Mouse (Mus musculus): ENCODE measurements around the gene Dennd1b. TPM values are rescaled to one million over a fixed set of nuclear protein-coding genes. Genes with fewer than 3 reads are reported as not detected.

Dennd1b gene
- polyA plus RNA-seq, 1 experiment from 2014 or later: 7.4 TPM

GRCm38 (mm10) chr1:138937686-138938370 is 25.4 kb upstream of the Dennd1b start:
- Histone ChIP-seq H3K4me2 (no peak overlapping the region), H3K27ac (no peak overlapping the region), H3K4me1 (no peaks in the 10 kb centered on the region), H3K9me3 (no peaks in the 10 kb centered on the region), H3K9ac (no peak overlapping the region), H3K27me3 (no peaks in the 10 kb centered on the region), H3K4me3 (no peak overlapping the region), H3K36me3 (no peaks in the 10 kb centered on the region)
- no peak for ATAC-seq (ENCODE audit: insufficient number of reproducible peaks, insufficient read depth, low FRiP score, low TSS enrichment, low read depth)
- 78% methylated on average over 6 of the region's 6 CpGs for WGBS

GRCm38 (mm10) chr1:138939579-138940139 is 23.6 kb upstream of the Dennd1b start:
- Histone ChIP-seq H3K9ac (no peak overlapping the region), H3K27ac (no peak overlapping the region), H3K4me1 (no peaks in the 10 kb centered on the region), H3K36me3 (no peaks in the 10 kb centered on the region), H3K4me2 (no peak overlapping the region), H3K4me3 (no peak overlapping the region), H3K9me3 (no peaks in the 10 kb centered on the region), H3K27me3 (no peaks in the 10 kb centered on the region)
- no peak for ATAC-seq (ENCODE audit: insufficient number of reproducible peaks, insufficient read depth, low FRiP score, low TSS enrichment, low read depth)
- 67% methylated on average over 6 of the region's 6 CpGs for WGBS

- Histone ChIP-seq H3K4me3 (no peak overlapping the region), H3K4me2 (no peak overlapping the region), H3K36me3 (no peaks in the 10 kb centered on the region), H3K27me3 (no peaks in the 10 kb centered on the region), H3K9me3 (no peaks in the 10 kb centered on the region), H3K4me1 (no peaks in the 10 kb centered on the region), H3K27ac (no peak overlapping the region), H3K9ac (no peak overlapping the region)
- WGBS: 89% methylated on average over 8 of the region's 8 CpGs
- no peak for ATAC-seq (ENCODE audit: insufficient number of reproducible peaks, insufficient read depth, low FRiP score, low TSS enrichment, low read depth)
Observed at GRCm38 (mm10) chr1:138940407-138940806, 22.8 kb upstream of the Dennd1b start.

- Histone ChIP-seq H3K9ac (no peak overlapping the region), H3K27me3 (no peaks in the 10 kb centered on the region), H3K27ac (no peak overlapping the region), H3K4me2 (no peak overlapping the region), H3K4me1 (no peaks in the 10 kb centered on the region), H3K4me3 (no peak overlapping the region), H3K36me3 (no peaks in the 10 kb centered on the region), H3K9me3 (no peaks in the 10 kb centered on the region)
- no peak for ATAC-seq (ENCODE audit: insufficient number of reproducible peaks, insufficient read depth, low FRiP score, low TSS enrichment, low read depth)
Observed at GRCm38 (mm10) chr1:138952173-138952572, 11.1 kb upstream of the Dennd1b start.

GRCm38 (mm10) chr1:138954978-138955377 is 8.3 kb upstream of the Dennd1b start:
- ATAC-seq (ENCODE audit: insufficient number of reproducible peaks, insufficient read depth, low FRiP score, low TSS enrichment, low read depth): no peak
- Histone ChIP-seq H3K9me3 (no peaks in the 10 kb centered on the region), H3K36me3 (no peaks in the 10 kb centered on the region), H3K27me3 (no peaks in the 10 kb centered on the region), H3K4me3 (no peak overlapping the region), H3K4me2 (no peak overlapping the region), H3K4me1 (no peaks in the 10 kb centered on the region), H3K9ac (no peak overlapping the region), H3K27ac (no peak overlapping the region)
- 87% methylated on average over 5 of the region's 5 CpGs for WGBS

GRCm38 (mm10) chr1:138955455-138955854 is 7.8 kb upstream of the Dennd1b start:
- ATAC-seq (ENCODE audit: insufficient number of reproducible peaks, insufficient read depth, low FRiP score, low TSS enrichment, low read depth): no peak
- WGBS: 88% methylated on average over 4 of the region's 4 CpGs
- Histone ChIP-seq H3K4me1 (no peaks in the 10 kb centered on the region), H3K36me3 (no peaks in the 10 kb centered on the region), H3K27ac (no peak overlapping the region), H3K4me2 (no peak overlapping the region), H3K4me3 (no peak overlapping the region), H3K9ac (no peak overlapping the region), H3K9me3 (no peaks in the 10 kb centered on the region), H3K27me3 (no peaks in the 10 kb centered on the region)

- Histone ChIP-seq H3K4me2 (no peak overlapping the region), H3K27ac (no peak overlapping the region), H3K36me3 (no peaks in the 10 kb centered on the region), H3K27me3 (no peaks in the 10 kb centered on the region), H3K4me3 (no peak overlapping the region), H3K9ac (no peak overlapping the region), H3K9me3 (no peaks in the 10 kb centered on the region), H3K4me1 (no peaks in the 10 kb centered on the region)
- ATAC-seq (ENCODE audit: insufficient number of reproducible peaks, insufficient read depth, low FRiP score, low TSS enrichment, low read depth): no peak
Observed at GRCm38 (mm10) chr1:138956511-138956910, 6.7 kb upstream of the Dennd1b start.

- ATAC-seq (ENCODE audit: insufficient number of reproducible peaks, insufficient read depth, low FRiP score, low TSS enrichment, low read depth): no peak
- H3K9me3 ChIP-seq: no peaks in the 10 kb centered on the region
- H3K27ac ChIP-seq: no peak overlapping the region
- no peaks in the 10 kb centered on the region for H3K36me3 ChIP-seq
- no peaks in the 10 kb centered on the region for H3K4me1 ChIP-seq
- 49% methylated on average over 4 of the region's 4 CpGs for WGBS
- H3K4me2 ChIP-seq: no peak overlapping the region
- no peak overlapping the region for H3K4me3 ChIP-seq
- no peaks in the 10 kb centered on the region for H3K27me3 ChIP-seq
- H3K9ac ChIP-seq: no peak overlapping the region
Observed at GRCm38 (mm10) chr1:138957111-138957510, 6.1 kb upstream of the Dennd1b start.

- H3K4me3 ChIP-seq: no peak overlapping the region
- no peaks in the 10 kb centered on the region for H3K27me3 ChIP-seq
- no peak overlapping the region for H3K27ac ChIP-seq
- no peaks in the 10 kb centered on the region for H3K36me3 ChIP-seq
- ATAC-seq (ENCODE audit: insufficient number of reproducible peaks, insufficient read depth, low FRiP score, low TSS enrichment, low read depth): no peak
- no peak overlapping the region for H3K9ac ChIP-seq
- WGBS: 78% methylated on average over 3 of the region's 3 CpGs
- no peaks in the 10 kb centered on the region for H3K9me3 ChIP-seq
- 0 out of 2 replicates have a peak, but pooled peaks cover 7% of the 10 kb centered on the region for H3K4me1 ChIP-seq
- H3K4me2 ChIP-seq: no peak overlapping the region
Observed at GRCm38 (mm10) chr1:138958863-138959262, 4.4 kb upstream of the Dennd1b start.

GRCm38 (mm10) chr1:138959903-138960483 is 3.2 kb upstream of the Dennd1b start:
- H3K4me2 ChIP-seq: no peak overlapping the region
- WGBS: 64% methylated on average over 4 of the region's 4 CpGs

GRCm38 (mm10) chr1:138962266-138963101 is 751 bp upstream of the Dennd1b start:
- Histone ChIP-seq H3K4me1 (0 out of 2 replicates have a peak, but pooled peaks cover 11% of the 10 kb centered on the region), H3K27me3 (no peaks in the 10 kb centered on the region), H3K27ac (no peak overlapping the region), H3K4me3 (peak overlapping the region; percentile 82), H3K9ac (peak overlapping the region; percentile 91; the same call in 1 of the 2 replicates), H3K4me2 (peak overlapping the region; percentile 64), H3K9me3 (no peaks in the 10 kb centered on the region), H3K36me3 (no peaks in the 10 kb centered on the region)
- ATAC-seq (ENCODE audit: insufficient number of reproducible peaks, insufficient read depth, low FRiP score, low TSS enrichment, low read depth): no peak
- 50% methylated on average over 9 of the region's 9 CpGs for WGBS

More at GRCm38 (mm10) chr1:138959903-138960483, 3.2 kb upstream of the Dennd1b start:
- Histone ChIP-seq H3K27ac (no peak overlapping the region), H3K27me3 (no peaks in the 10 kb centered on the region), H3K36me3 (no peaks in the 10 kb centered on the region), H3K9ac (no peak overlapping the region), H3K4me1 (0 out of 2 replicates have a peak, but pooled peaks cover 7% of the 10 kb centered on the region), H3K9me3 (no peaks in the 10 kb centered on the region), H3K4me3 (no peak overlapping the region)
- ATAC-seq (ENCODE audit: insufficient number of reproducible peaks, insufficient read depth, low FRiP score, low TSS enrichment, low read depth): no peak
